Mouse (Mus musculus) forebrain, embryonic 15.5 days (tissue): ENCODE results near the gene Wdr47. TPM values are rescaled to one million over a fixed set of nuclear protein-coding genes. Genes with fewer than 3 reads are reported as not detected.

ENCODE experiments used
- ATAC-seq: fragments of 200-750 bp; cut with Nextera tagmentation; replicated peaks from 2 replicates; pipeline ENCODE4 v1.8.0; 2017; ENCODE audit warnings: mild to moderate bottlenecking, moderate TSS enrichment, moderate library complexity
- H3K27ac ChIP-seq: fragments of 300-500 bp; sonication (generic); replicated peaks from 2 replicates; pipeline ENCODE4 v1.5.1; 2015; ENCODE audit warnings: mild to moderate bottlenecking, inconsistent platforms
- H3K27me3 ChIP-seq: fragments of 300-500 bp; sonication (generic); 2 replicates; pipeline ENCODE4 v1.6.1; 2015; ENCODE audit warnings: inconsistent platforms
- H3K36me3 ChIP-seq: fragments of 300-500 bp; sonication (generic); 2 replicates; pipeline ENCODE4 v1.6.1; 2015; ENCODE audit warnings: mild to moderate bottlenecking, inconsistent platforms
- H3K4me1 ChIP-seq: fragments of 300-500 bp; sonication (generic); 2 replicates; pipeline ENCODE4 v1.6.1; 2015; ENCODE audit warnings: inconsistent platforms
- H3K4me2 ChIP-seq: fragments of 300-500 bp; sonication (generic); replicated peaks from 2 replicates; pipeline ENCODE4 v1.6.1; 2015; ENCODE audit warnings: mild to moderate bottlenecking, inconsistent platforms
- H3K4me3 ChIP-seq: fragments of 300-500 bp; sonication (generic); 2 replicates; pipeline ENCODE4 v1.5.1; 2015; ENCODE audit warnings: mild to moderate bottlenecking, inconsistent platforms
- H3K9ac ChIP-seq: fragments of 300-500 bp; sonication (generic); replicated peaks from 2 replicates; pipeline ENCODE4 v1.6.1; 2015; ENCODE audit warnings: mild to moderate bottlenecking, inconsistent platforms
- H3K9me3 ChIP-seq: fragments of 300-500 bp; sonication (generic); 2 replicates; pipeline ENCODE4 v1.6.1; 2016; ENCODE audit warnings: inconsistent platforms
- WGBS: fragments of 180-500 bp; shearing (Covaris S2); methylation state at CpG from one replicate; pipeline ENCODE4 v1.1.7; 2015; ENCODE audit warnings: mixed read lengths; 5-methylcytosine and 5-hydroxymethylcytosine counted together
- microRNA-seq: library from miRNA; unstranded; fragments of <30 nt; microRNA quantifications from one replicate; pipeline ENCODE4, GENCODE M21; 2016
- polyA plus RNA-seq: library from polyadenylated mRNA; unstranded; fragments of >200 nt; fragmentation: Nextera tagmentation; extraction: Ambion mirVana; gene quantifications from 2 replicates; pipeline ENCODE4 v1.2.1, GENCODE M21; 2015

Gene Wdr47
- polyA plus RNA-seq, 1 experiment from 2014 or later = 115 TPM

DNA sequence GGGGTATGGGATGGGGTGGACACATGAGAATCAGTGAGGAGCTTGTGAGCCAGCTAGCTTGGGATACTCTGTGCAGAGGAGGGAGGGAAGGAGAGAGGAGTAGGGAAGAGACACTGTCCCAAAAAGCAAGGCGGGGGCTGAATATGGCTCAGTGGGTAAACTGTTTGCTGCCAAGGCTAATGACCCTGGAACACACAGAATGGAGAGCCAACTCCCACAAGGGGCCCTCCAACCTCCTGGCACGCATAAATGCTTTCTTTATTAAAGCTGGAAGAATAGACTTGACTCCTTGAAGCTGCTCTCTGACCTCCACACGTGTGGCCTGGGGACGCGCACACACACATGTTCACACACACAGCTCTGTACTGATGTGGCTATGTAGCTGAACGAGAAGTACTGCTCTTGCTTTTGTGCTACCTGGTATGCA, 97.9 kb downstream of the Wdr47 start:
- peak; percentile 46; the same call in 1 of the 2 replicates for ATAC-seq
- no peak overlapping the region for H3K4me3 ChIP-seq
- H3K36me3 ChIP-seq = peaks cover 15% of the 10 kb centered on the region
- no peaks in the 10 kb centered on the region for H3K27me3 ChIP-seq
- 58% methylated on average over 6 of the region's 6 CpGs for WGBS
- no peak overlapping the region for H3K9ac ChIP-seq
- H3K9me3 ChIP-seq = no peaks in the 10 kb centered on the region
- no peak overlapping the region for H3K27ac ChIP-seq
- H3K4me1 ChIP-seq = 0 out of 2 replicates have a peak, but pooled peaks cover 7% of the 10 kb centered on the region
- no peak overlapping the region for H3K4me2 ChIP-seq

DNA sequence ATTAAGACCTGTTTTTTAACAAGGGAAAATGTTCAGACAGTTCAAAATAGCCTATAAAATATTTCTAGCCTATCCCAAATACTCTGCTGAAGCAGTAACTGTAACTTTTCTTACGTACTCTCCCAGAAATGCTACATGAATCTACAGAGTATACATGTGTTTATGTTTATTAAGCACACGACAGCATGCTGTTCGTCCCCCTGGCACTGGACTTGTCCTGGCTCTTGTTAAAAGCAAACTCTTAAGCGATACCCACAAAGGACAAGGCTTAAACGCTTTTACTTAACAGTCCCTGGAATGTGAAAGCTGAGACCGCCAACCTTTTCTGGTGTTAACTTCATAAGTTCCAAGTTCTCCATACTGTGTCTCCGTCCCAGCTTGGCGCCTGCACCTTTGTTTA, 98.4 kb downstream of the Wdr47 start:
- Histone ChIP-seq H3K9ac (no peak overlapping the region), H3K27ac (no peak overlapping the region), H3K27me3 (no peaks in the 10 kb centered on the region), H3K4me3 (no peak overlapping the region), H3K36me3 (peaks cover 17% of the 10 kb centered on the region), H3K4me1 (0 out of 2 replicates have a peak, but pooled peaks cover 7% of the 10 kb centered on the region), H3K4me2 (no peak overlapping the region), H3K9me3 (no peaks in the 10 kb centered on the region)
- WGBS = 52% methylated on average over 8 of the region's 8 CpGs
- ATAC-seq = no peak

DNA sequence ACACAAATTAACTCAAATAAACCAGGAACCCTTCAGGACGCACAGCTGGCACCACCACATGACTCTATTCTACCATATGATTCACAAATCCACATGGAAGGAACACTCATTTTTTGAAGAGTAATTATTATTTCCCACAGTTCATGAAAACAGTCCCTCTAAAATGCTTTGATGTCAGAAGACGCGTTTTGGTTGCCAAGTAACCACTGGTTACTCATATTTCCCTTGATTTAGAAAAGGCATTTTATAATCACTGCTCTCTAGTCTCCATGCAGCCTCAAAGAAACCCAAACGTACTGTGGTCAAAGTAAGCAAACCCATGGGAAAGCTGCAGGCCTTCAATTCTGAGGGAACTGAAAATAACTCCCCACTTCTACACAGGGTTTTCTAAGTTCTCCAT, 98.9 kb downstream of the Wdr47 start:
- Histone ChIP-seq H3K9me3 (no peaks in the 10 kb centered on the region), H3K4me3 (no peak overlapping the region), H3K27me3 (no peaks in the 10 kb centered on the region), H3K9ac (no peak overlapping the region), H3K27ac (no peak overlapping the region), H3K4me2 (no peak overlapping the region), H3K36me3 (peaks cover 20% of the 10 kb centered on the region), H3K4me1 (0 out of 2 replicates have a peak, but pooled peaks cover 7% of the 10 kb centered on the region)
- no peak for ATAC-seq
- WGBS = 56% methylated on average over 4 of the region's 4 CpGs

DNA sequence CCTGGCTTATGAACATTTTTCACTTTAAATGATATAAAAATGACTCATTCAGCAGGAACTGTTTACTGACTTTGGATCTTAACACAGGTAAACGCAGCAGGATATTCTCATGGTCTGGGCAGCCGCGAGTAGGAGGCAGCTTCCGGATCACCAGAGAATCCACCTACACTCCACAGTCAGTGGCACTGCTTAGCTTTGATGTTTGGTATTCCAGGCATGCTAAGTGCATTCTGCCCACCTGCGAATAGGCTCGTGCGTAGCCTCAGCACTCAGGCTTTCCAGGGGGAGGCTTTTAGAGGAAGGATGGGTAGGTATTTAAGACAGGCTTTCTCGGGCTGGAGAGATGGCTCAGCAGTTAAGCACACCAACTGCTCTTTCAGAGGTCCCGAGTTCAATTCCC, 103.2 kb downstream of the Wdr47 start:
- H3K4me1 ChIP-seq = 0 out of 2 replicates have a peak, but pooled peaks cover 3% of the 10 kb centered on the region
- H3K36me3 ChIP-seq = peaks cover 24% of the 10 kb centered on the region
- ATAC-seq = no peak
- no peak overlapping the region for H3K9ac ChIP-seq
- no peak overlapping the region for H3K27ac ChIP-seq
- no peak overlapping the region for H3K4me2 ChIP-seq
- 90% methylated on average over 9 of the region's 9 CpGs for WGBS
- H3K9me3 ChIP-seq = no peaks in the 10 kb centered on the region
- no peaks in the 10 kb centered on the region for H3K27me3 ChIP-seq
- H3K4me3 ChIP-seq = no peak overlapping the region

Small RNA genes within 50 kb of the gene (microRNA-seq; reads per million reads assigned to microRNA genes)
- not detected for gene Gm22860

Other genes with a start within 250 kb of the Wdr47 start
- not detected in 2 replicates for gene Mybphl, start 226.4 kb upstream of the Wdr47 start, polyA plus RNA-seq
- gene Psrc1, start 207.4 kb upstream of the Wdr47 start, polyA plus RNA-seq = 35.6 and 41.5 TPM in 2 replicates
- gene Celsr2, start 175.7 kb upstream of the Wdr47 start, polyA plus RNA-seq = 49.1 and 52.8 TPM in 2 replicates
- gene Sars, start 146.1 kb upstream of the Wdr47 start, polyA plus RNA-seq = 221 and 222 TPM in 2 replicates
- 1.8 and 2.4 TPM in 2 replicates for gene 1700013F07Rik, start 57.1 kb upstream of the Wdr47 start, polyA plus RNA-seq
- 9.4 and 12.9 TPM in 2 replicates for gene 5330417C22Rik, start 54.7 kb upstream of the Wdr47 start, polyA plus RNA-seq
- gene Tmem167b, start 28.8 kb upstream of the Wdr47 start, polyA plus RNA-seq = 64.7 and 68.7 TPM in 2 replicates
- 46.9 and 54.4 TPM in 2 replicates for gene Taf13, start 19.6 kb upstream of the Wdr47 start, polyA plus RNA-seq
- 49.6 and 56.9 TPM in 2 replicates for gene Clcc1, start 62.6 kb downstream of the Wdr47 start, polyA plus RNA-seq
- gene Gpsm2, start 131.0 kb downstream of the Wdr47 start, polyA plus RNA-seq = 38.6 and 43.3 TPM in 2 replicates
- not detected in 2 replicates for gene Aknad1, start 148.4 kb downstream of the Wdr47 start, polyA plus RNA-seq
- 13.3 and 14.7 TPM in 2 replicates for gene Stxbp3, start 249.2 kb downstream of the Wdr47 start, polyA plus RNA-seq